Mouse (Mus musculus) neural tube, embryonic 12.5 days (tissue): Measurements from ENCODE around the gene Mei4. TPM values are rescaled to one million over a fixed set of nuclear protein-coding genes. Genes with fewer than 3 reads are reported as not detected.

Experiments
- ATAC-seq: fragments of 200-750 bp; cut with Nextera tagmentation; 2 replicates; pipeline ENCODE4 v1.8.0; 2017; ENCODE audit warnings: low read depth, mild to moderate bottlenecking, moderate TSS enrichment, moderate library complexity; ENCODE audit not compliant: low FRiP score
- H3K27ac ChIP-seq: fragments of 300-500 bp; sonication (generic); 2 replicates; pipeline ENCODE4 v1.5.1; 2016
- H3K27me3 ChIP-seq: fragments of 300-500 bp; sonication (generic); replicated peaks from 2 replicates; pipeline ENCODE4 v1.6.1; 2016; ENCODE audit warnings: mild to moderate bottlenecking
- H3K36me3 ChIP-seq: fragments of 300-500 bp; sonication (generic); 2 replicates; pipeline ENCODE4 v1.6.1; 2016; ENCODE audit warnings: mild to moderate bottlenecking
- H3K4me1 ChIP-seq: fragments of 300-500 bp; sonication (generic); 2 replicates; pipeline ENCODE4 v1.6.1; 2016
- H3K4me2 ChIP-seq: fragments of 300-500 bp; sonication (generic); replicated peaks from 2 replicates; pipeline ENCODE4 v1.6.1; 2016; ENCODE audit warnings: mild to moderate bottlenecking
- H3K4me3 ChIP-seq: fragments of 300-500 bp; sonication (generic); 2 replicates; pipeline ENCODE4 v1.5.1; 2016
- H3K9ac ChIP-seq: fragments of 300-500 bp; sonication (generic); 2 replicates; pipeline ENCODE4 v1.6.1; 2016; ENCODE audit warnings: mild to moderate bottlenecking
- H3K9me3 ChIP-seq: fragments of 300-500 bp; sonication (generic); 2 replicates; pipeline ENCODE4 v1.6.1; 2016; ENCODE audit warnings: mild to moderate bottlenecking
- WGBS: fragments of 180-500 bp; shearing (Covaris S2); methylation state at CpG from one replicate; pipeline ENCODE4 v1.1.7; 2016; 5-methylcytosine and 5-hydroxymethylcytosine counted together
- polyA plus RNA-seq: library from polyadenylated mRNA; unstranded; fragments of >200 nt; fragmentation: Nextera tagmentation; extraction: Ambion mirVana; gene quantifications from 2 replicates; pipeline ENCODE4 v1.2.1, GENCODE M21; 2016

Mei4 gene
- polyA plus RNA-seq, 1 experiment from 2014 or later: 0.66 TPM

- no peaks in the 10 kb centered on the region for H3K4me1 ChIP-seq
- 68% methylated on average over 1 of the region's 1 CpGs for WGBS
- H3K4me2 ChIP-seq: no peak overlapping the region
- no peak overlapping the region for H3K27ac ChIP-seq
- ATAC-seq: no peak
- H3K9ac ChIP-seq: no peak overlapping the region
- H3K9me3 ChIP-seq: no peaks in the 10 kb centered on the region
- no peaks in the 10 kb centered on the region for H3K36me3 ChIP-seq
- H3K4me3 ChIP-seq: no peak overlapping the region
- H3K27me3 ChIP-seq: no peaks in the 10 kb centered on the region
Observed at GRCm38 (mm10) chr9:82217976-82218375, 354.5 kb downstream of the Mei4 start.

DNA sequence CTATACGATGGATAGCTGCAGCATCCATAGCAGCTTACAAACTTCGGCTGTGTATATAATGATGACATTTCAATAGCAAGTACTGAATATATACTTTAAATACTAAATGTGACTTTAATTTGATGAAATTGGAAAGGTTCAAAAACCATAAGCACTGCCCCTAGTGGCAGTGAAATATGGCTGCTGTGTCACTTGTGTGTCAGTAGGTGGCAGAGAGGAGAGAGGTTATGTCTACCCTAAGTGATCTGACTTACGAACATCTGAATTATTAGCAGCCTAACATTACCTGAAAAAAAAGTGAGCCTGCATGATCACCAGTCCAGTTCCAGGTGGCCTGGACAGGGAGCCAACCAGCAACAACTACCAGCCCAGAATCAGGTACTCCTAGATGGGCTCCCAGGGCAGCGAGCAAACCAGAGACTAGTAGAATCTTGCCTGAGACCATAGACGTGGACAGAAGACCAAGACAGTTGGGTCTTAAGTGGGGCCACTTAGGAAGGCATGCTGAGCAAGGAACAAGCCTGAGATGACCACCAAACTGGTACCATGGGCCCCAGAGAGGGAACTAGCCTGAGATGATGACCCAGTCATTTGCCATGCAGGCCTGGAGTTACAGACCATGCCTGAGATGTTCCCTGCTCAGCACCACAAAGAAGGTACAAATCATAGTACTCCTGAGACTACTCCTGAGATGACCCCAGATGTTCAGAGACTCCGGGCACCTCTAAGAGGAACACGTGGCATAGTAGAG, 384.4 kb downstream of the Mei4 start:
- H3K4me3 ChIP-seq: no peak overlapping the region
- WGBS: 83% methylated on average over 7 of the region's 7 CpGs
- no peaks in the 10 kb centered on the region for H3K27me3 ChIP-seq
- H3K27ac ChIP-seq: no peak overlapping the region
- ATAC-seq: no peak
- H3K36me3 ChIP-seq: no peaks in the 10 kb centered on the region
- H3K9ac ChIP-seq: no peak overlapping the region
- no peak overlapping the region for H3K4me2 ChIP-seq
- H3K9me3 ChIP-seq: no peaks in the 10 kb centered on the region
- no peaks in the 10 kb centered on the region for H3K4me1 ChIP-seq

Other genes with a start within 250 kb of the Mei4 start
- 0.44 and 0.57 TPM in 2 replicates for gene Htr1b, start 229.8 kb upstream of the Mei4 start, polyA plus RNA-seq